Mouse (Mus musculus): ENCODE measurements around the gene Myh9. TPM values are rescaled to one million over a fixed set of nuclear protein-coding genes. Genes with fewer than 3 reads are reported as not detected.
A peak's percentile ranks its signal among the peaks of the same experiment; 100 is the strongest.

The Myh9 gene
- polyA plus RNA-seq, 1 experiment from 2014 or later: 86.6 TPM

GRCm38 (mm10) chr15:77800511-77800910 is 41.5 kb downstream of the Myh9 start:
- Histone ChIP-seq H3K4me2 (no peak overlapping the region), H3K9me3 (ENCODE audit: low read depth, low read length) (no peaks in the 10 kb centered on the region), H3K4me3 (ENCODE audit: low read depth, low read length) (no peak overlapping the region), H3K9ac (no peak overlapping the region), H3K36me3 (ENCODE audit: insufficient read depth) (peaks cover 72% of the 10 kb centered on the region), H3K4me1 (ENCODE audit: insufficient read depth) (peaks cover 30% of the 10 kb centered on the region), H3K27me3 (ENCODE audit: insufficient read depth, low read length) (no peaks in the 10 kb centered on the region), H3K27ac (ENCODE audit: low read depth) (peak overlapping the region; percentile 95)
- TF ChIP-seq CTCF (IDR thresholded peaks at IDR 0.05; ENCODE audit: low read depth): no peak
- peak; percentile 74 for DNase-seq
- peak; percentile 35; the same call in 1 of the 2 replicates for ATAC-seq (ENCODE audit: insufficient read depth)

- 74% methylated on average over 8 of the region's 8 CpGs for WGBS
These were observed 42.2 kb downstream of the Myh9 start for GRCm38 (mm10) chr15:77799491-77800474.

DNA sequence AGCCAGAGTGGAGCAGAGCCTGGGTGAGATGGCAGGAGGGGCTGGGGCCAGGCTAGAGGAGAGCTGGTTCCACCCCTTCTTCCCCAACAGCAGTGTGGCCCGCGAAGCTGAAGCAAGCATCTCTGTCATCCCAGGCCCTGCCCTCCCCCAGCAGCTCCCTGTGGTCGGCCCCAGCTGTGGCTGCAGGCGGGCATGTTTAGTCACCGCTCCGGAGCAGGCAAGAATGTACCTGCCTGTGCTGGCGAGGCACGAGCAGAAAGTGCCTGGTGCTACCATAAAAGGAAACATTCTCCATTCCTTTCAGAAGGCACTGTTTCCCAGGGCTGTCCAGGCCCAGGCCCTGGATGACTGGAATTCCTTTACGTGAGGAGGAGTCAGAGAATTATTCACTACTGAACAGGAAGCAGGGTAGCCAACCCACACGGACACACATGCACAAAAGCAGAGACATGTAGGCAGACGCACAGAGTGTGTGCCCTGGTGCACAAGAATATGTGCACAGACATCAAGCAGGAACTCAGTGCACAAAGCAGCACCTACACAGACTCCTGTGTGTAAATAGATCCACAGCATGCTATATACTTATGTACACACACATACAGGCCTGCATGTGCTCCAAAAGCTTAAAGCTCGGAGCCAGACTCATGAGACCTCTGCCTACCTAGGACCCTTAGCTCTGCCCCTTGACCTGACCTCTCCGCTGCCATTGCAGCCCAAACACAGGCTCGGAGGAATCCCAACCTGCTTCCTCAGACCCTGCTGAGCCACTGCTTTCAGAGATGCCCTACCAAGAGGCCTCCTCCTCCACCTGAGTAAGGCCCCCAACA is 43.1 kb downstream of the Myh9 start:
- ATAC-seq (ENCODE audit: insufficient read depth) (peak; percentile 85), DNase-seq (peak; percentile 81)
- Histone ChIP-seq H3K27ac (ENCODE audit: low read depth) (peak overlapping the region; percentile 95), H3K4me3 (ENCODE audit: low read depth, low read length) (no peak overlapping the region), H3K4me1 (ENCODE audit: insufficient read depth) (peaks cover 30% of the 10 kb centered on the region), H3K36me3 (ENCODE audit: insufficient read depth) (peaks cover 76% of the 10 kb centered on the region), H3K9me3 (ENCODE audit: low read depth, low read length) (no peaks in the 10 kb centered on the region), H3K27me3 (ENCODE audit: insufficient read depth, low read length) (no peaks in the 10 kb centered on the region), H3K9ac (peak overlapping the region; percentile 38), H3K4me2 (peak overlapping the region; percentile 29)
- WGBS: 12% methylated on average over 14 of the region's 14 CpGs
- TF ChIP-seq CTCF (IDR thresholded peaks at IDR 0.05; ENCODE audit: low read depth): no peak

More at GRCm38 (mm10) chr15:77799491-77800474, 42.2 kb downstream of the Myh9 start:
- Histone ChIP-seq H3K4me2 (no peak overlapping the region; the same call in 1 of the 2 replicates), H3K36me3 (ENCODE audit: insufficient read depth) (peaks cover 75% of the 10 kb centered on the region), H3K27ac (ENCODE audit: low read depth) (peak overlapping the region; percentile 95), H3K9me3 (ENCODE audit: low read depth, low read length) (no peaks in the 10 kb centered on the region), H3K9ac (peak overlapping the region; percentile 38; the same call in 1 of the 2 replicates), H3K4me3 (ENCODE audit: low read depth, low read length) (no peak overlapping the region), H3K27me3 (ENCODE audit: insufficient read depth, low read length) (no peaks in the 10 kb centered on the region), H3K4me1 (ENCODE audit: insufficient read depth) (peaks cover 30% of the 10 kb centered on the region)
- no peak for TF ChIP-seq CTCF (IDR thresholded peaks at IDR 0.05; ENCODE audit: low read depth)
- DNase-seq: no peak
- ATAC-seq (ENCODE audit: insufficient read depth): no peak

- Histone ChIP-seq H3K36me3 (ENCODE audit: insufficient read depth) (peaks cover 76% of the 10 kb centered on the region), H3K9ac (peak overlapping the region; percentile 38; the same call in 1 of the 2 replicates), H3K4me1 (ENCODE audit: insufficient read depth) (peaks cover 27% of the 10 kb centered on the region), H3K9me3 (ENCODE audit: low read depth, low read length) (no peaks in the 10 kb centered on the region), H3K27ac (ENCODE audit: low read depth) (peak overlapping the region; percentile 95), H3K4me3 (ENCODE audit: low read depth, low read length) (no peak overlapping the region), H3K4me2 (peak overlapping the region; percentile 29), H3K27me3 (ENCODE audit: insufficient read depth, low read length) (no peaks in the 10 kb centered on the region)
- ATAC-seq (ENCODE audit: insufficient read depth) (no peak), DNase-seq (peak; percentile 41)
- TF ChIP-seq CTCF (IDR thresholded peaks at IDR 0.05; ENCODE audit: low read depth): no peak
- WGBS: 65% methylated on average over 14 of the region's 14 CpGs
These were observed 44.2 kb downstream of the Myh9 start for GRCm38 (mm10) chr15:77797609-77798411.

- H3K36me3 ChIP-seq (ENCODE audit: insufficient read depth): peaks cover 77% of the 10 kb centered on the region
- peaks cover 27% of the 10 kb centered on the region for H3K4me1 ChIP-seq (ENCODE audit: insufficient read depth)
- no peak overlapping the region for H3K9ac ChIP-seq
- WGBS: 92% methylated on average over 26 of the region's 26 CpGs
- H3K9me3 ChIP-seq (ENCODE audit: low read depth, low read length): no peaks in the 10 kb centered on the region
- no peak for TF ChIP-seq CTCF (IDR thresholded peaks at IDR 0.05; ENCODE audit: low read depth)
- H3K4me2 ChIP-seq: no peak overlapping the region
- no peak overlapping the region for H3K4me3 ChIP-seq (ENCODE audit: low read depth, low read length)
- H3K27me3 ChIP-seq (ENCODE audit: insufficient read depth, low read length): no peaks in the 10 kb centered on the region
- DNase-seq (no peak), ATAC-seq (ENCODE audit: insufficient read depth) (no peak)
- H3K27ac ChIP-seq (ENCODE audit: low read depth): no peak overlapping the region
These were observed 45.5 kb downstream of the Myh9 start for GRCm38 (mm10) chr15:77796409-77797035.

DNA sequence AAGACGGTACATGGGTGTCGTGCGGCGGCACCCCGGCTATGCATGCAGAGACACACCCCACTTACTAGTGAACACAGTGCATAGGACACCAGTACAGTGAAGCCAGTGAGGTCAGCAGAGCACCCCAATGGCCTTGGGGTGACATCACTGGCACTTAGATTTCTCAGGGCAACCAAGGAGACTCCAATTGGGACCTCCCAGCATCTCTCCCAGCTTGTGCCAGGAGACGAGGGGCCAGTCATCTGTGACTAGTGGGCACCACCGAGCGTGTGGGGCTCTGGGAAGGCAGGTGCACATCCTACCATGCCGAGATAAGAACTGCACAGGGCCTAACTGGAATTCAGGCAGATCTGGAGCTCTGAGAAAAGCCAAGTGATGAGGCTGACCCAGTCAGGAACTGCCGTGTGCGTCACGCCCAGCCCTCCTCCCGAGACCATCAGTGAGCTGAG is 47.0 kb downstream of the Myh9 start:
- H3K4me1 ChIP-seq (ENCODE audit: insufficient read depth): peaks cover 22% of the 10 kb centered on the region
- H3K9me3 ChIP-seq (ENCODE audit: low read depth, low read length): no peaks in the 10 kb centered on the region
- 84% methylated on average over 13 of the region's 13 CpGs for WGBS
- no peak overlapping the region for H3K4me3 ChIP-seq (ENCODE audit: low read depth, low read length)
- H3K27ac ChIP-seq (ENCODE audit: low read depth): no peak overlapping the region
- H3K36me3 ChIP-seq (ENCODE audit: insufficient read depth): peaks cover 83% of the 10 kb centered on the region
- no peak for DNase-seq
- H3K27me3 ChIP-seq (ENCODE audit: insufficient read depth, low read length): no peaks in the 10 kb centered on the region
- no peak overlapping the region for H3K4me2 ChIP-seq
- no peak overlapping the region for H3K9ac ChIP-seq
- ATAC-seq (ENCODE audit: insufficient read depth): no peak
- TF ChIP-seq CTCF (IDR thresholded peaks at IDR 0.05; ENCODE audit: low read depth): no peak

All from lung, embryonic 14.5 days (tissue).